Mouse (Mus musculus): ENCODE results near the gene Mark4.
A peak's percentile ranks its signal among the peaks of the same experiment; 100 is the strongest.

The Mark4 gene

DNA sequence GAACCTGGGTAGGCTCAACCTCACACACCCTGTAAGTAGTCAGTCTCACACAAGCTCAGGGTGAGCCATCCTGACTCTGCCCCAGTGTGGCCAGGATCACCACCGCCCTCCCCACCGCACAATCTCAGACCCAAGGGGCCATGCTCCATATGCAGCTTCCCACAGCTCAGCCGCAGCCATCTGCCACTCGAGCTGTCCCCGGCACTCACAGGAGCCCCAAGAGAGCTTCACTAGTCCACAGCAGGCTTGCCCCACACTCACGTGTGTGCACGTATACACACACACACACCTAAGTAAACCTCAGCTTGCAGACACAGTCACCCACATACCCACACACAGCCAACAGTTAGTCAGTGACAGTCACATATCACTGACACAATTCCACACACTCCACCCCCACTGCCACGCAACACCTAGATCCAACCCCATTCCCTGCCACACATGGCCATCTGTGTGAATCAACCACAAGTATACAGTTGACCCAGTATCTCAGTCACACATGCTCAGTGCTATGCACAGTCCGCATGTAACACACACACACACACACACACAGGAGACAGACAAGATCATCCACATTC lies 56.0 kb downstream of the Mark4 start:
- no peak for DNase-seq (ENCODE audit: low read depth, low spot score)

DNA sequence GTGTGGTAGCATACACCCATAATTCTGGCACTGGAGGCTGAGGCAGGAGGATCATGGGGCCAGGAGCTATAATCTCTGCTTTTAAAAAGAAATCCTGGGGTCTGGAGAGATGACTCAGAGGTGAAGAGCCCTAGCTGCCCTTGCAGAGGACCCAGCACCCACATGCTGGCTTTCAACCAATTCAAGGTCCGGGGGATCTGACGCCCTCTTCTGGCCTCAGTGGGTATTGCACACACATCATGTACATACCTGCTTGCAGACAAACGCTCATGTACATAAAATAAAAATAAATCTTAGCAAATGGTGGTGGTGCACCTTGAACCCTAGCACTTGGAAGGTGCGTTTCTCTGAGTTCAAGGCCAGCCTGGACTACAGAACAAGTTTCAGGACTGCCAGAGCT lies 57.7 kb downstream of the Mark4 start:
- peak; percentile 87 for DNase-seq (ENCODE audit: low read depth, low spot score)

DNA sequence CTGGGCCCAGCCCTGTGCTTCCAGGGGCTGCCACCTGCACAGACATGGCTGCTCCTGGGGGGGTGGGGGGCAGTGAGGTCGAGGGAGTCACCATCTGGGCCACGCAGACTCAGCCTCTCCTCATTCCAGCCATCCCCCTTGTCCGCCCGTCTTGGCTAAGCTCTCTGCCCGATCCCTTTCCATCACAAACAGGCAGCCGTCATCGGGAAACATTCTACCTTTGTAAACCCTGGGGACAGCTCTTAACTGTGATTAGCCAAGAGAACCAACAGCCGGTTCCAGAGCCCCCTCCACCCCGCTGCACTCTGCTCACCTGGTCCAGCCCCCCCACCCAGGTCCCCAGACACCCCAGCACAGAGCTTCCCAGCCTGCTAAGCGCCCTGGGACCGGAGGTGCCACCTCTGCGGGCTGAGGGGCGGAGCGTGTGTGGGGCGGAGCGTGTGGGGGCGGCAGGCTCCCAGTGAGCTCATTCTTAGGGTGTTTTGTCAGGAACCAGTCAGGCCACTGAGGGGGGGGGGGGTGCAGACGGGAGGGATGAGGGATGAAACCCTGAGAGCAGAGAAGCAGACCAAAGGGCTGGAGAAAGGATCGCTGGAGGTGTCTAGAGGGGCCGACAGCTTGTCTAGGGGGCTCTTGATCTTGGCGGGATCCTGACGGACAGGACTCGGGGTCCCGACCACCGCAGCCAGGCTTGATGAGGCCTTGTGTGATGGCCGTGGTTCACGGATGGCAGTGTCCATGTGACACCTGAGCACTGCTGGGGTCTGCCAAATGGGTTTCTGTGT lies 58.9 kb downstream of the Mark4 start:
- DNase-seq (ENCODE audit: low read depth, low spot score) = peak; percentile 71

DNA sequence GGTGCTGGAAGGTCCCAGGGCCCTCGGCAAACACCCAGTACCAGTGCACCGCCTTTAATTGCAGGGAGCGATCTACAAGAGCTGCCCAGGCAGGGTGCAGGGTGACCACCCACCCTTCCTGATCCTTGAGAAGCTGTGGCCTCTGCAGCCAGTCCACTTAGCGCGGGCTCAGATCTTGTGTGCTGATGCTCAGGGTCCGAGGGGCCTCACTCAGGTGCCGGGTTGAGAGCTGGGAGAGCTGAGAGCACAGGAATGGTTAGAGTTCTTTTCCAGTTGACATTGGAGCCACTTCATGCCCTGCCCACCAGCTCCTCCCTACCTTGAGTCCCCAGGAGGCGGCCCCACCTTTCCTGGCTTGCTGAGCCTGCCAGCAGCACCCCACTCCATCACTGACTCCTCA lies 64.1 kb downstream of the Mark4 start:
- no peak for DNase-seq (ENCODE audit: low read depth, low spot score)

DNA sequence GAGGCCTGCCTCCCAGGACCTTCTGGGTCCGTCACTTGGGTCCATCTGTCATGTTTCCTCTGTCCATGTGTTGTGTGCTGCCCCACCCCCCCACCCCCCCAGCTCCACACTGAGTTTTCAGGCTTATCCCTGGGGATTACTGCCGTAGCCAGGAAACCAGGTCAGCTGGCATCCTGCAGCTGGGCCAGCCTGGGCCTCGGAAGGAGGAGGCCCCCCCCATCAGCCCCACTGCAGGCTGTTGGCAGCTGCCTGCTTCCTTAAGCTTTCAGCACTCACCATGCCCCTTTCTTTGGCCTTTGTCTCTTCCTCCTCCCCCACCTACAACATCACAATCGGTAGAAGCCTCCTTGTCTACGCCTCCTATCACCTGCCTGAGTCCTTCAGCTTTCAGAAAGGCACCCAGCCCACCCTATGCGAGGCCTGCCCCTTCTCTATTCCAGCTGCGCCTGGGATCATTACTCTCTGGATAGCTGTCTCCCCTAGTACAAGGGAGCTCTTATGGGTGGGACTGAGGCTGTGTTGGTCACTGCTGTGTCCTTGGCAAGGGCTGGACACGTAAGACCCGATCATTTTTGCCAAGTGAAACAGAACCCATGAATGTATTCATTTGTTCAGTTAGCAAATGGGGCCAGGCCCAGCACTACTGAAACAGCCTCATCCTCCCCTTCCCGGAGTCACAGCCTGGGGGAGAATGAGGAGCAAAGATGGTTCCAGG lies 69.8 kb downstream of the Mark4 start:
- DNase-seq (ENCODE audit: low read depth, low spot score) = no peak

DNA sequence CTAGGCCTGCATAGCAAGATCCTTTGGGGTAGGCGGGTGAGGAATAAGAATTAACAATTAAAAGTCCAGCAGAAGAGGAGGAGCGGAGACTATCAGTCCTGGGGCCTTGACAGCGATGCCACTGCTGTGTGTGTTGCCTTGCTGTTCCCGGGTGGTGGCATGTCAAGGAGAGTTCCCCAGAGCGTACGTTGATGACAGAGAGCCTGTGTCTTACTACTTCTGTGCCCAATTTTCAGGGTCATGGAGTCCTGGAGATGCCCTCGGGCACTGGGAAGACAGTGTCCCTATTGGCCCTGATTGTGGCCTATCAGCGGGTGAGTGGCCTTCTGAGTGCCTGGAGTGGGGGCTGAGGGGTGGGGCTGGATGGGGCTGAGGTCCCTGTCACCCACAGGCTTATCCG lies 74.9 kb downstream of the Mark4 start:
- no peak for DNase-seq (ENCODE audit: low read depth, low spot score)

DNA sequence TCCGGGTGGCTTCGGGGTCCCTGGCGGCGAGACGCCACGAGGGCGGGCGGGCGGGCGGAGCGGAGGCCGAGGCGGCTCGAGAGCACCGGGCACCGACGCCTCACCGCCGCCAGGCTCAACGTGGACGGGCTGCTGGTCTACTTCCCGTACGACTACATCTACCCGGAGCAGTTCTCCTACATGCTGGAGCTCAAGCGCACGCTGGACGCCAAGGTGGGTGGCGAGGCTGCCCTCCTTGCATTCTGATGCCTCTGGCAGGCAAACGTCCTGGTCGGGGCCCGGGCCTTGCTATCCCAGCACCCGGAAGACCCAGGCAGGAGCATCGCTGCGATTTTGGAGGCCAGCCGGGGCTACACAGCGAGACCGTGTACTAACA lies 76.5 kb downstream of the Mark4 start:
- no peak for DNase-seq (ENCODE audit: low read depth, low spot score)

DNA sequence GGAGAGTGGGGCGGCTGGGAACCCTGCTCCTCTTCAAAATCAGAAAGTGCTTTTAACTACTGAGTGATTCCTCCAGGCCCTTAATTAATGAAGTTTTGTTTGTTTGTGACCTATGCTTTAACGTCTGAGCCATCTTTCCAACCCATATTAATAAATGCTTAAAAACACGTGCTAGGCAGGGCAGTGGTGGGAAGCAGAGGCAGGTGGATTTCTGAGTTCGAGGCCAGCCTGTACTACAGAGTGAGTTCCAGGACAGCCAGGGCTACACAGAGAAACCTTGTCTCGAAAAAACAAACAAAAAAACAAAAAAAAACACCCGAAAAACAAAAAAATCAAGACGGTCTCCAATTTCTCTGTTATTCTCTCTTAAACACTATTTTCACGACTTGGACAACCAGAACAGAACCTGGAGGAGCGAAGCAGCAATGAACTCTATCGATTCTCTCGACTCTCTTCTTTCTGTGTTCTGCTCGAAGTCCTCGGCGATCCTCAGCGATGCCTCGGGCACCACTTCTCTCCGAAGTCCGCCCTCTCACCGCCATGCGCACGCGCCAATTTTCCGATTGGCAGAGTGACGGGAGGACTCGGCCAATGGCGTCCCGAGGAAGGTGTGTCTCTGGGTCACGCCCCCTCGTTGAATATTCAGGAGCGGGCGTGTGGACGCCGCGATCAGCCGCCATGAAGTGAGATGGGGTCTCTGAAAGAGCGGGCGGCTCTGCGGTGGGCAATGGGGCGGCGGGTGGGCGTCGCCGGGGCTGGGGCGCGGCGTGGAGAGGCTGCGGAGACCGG lies 77.0 kb downstream of the Mark4 start, which contains the start of gene Ercc2:
Ercc2 (plus strand) TSS at position 634 of the 789 bp plus-strand sequence.
- DNase-seq (ENCODE audit: low read depth, low spot score) = peak; percentile 100

DNA sequence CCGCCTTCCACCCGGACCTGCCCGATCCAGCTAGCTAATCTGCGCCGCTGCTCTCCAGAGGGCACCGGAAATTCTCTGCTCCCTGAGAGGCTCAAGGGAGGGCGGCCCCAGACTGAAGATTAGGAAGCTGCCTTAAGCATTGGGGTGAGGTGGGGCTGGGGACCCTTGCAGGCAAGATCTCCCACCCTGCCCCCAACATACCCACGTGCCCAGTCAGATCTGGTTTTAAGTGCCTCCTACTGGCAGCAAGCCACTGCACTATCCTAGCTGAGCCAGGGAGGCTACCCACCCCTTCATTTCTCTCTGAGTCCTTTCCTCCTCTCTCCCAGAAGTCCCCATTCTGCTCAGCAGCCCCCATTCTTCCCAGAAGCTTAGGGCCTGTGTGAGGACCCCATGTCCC lies 80.6 kb downstream of the Mark4 start:
- DNase-seq (ENCODE audit: low read depth, low spot score) = no peak

DNA sequence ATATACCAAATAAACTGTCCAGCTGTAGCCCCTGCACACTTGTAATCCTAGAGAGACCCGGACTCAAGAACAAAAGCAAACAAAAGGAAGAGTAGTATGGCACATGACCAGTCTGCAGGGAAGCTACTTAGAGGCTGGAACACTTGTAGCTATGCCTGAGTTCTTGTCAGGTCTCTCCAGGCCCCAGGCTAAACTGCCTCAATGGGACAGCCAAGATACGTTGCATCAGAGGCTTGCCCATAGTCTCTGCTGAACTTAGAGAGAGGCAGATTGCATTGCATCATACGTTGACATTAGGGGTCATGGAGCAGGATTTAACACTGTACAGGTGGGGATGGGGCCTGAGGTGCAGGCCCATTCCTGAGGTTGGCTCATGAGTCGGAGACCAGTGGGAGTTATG lies 82.6 kb downstream of the Mark4 start:
- DNase-seq (ENCODE audit: low read depth, low spot score) = no peak

DNA sequence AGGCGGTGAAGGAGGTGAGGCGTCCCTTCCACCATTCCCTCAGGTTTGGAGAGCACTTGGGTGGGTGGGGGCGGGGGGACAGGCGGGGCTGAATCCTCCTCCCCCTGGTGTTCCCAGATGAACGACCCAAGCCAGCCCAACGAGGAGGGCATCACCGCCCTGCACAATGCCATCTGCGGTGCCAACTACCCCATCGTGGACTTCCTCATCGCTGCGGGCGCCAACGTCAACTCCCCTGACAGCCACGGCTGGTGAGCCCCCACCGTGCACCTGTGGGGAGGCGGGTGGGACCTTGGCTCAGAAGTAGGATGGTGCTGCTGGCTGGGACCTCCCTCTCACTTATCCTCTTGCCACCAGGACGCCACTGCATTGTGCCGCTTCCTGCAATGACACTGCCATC lies 83.3 kb downstream of the Mark4 start:
- DNase-seq (ENCODE audit: low read depth, low spot score) = no peak

Data from ZHBTc4 (cell line).